Mouse (Mus musculus) intestine, postnatal 0 days (tissue): ENCODE measurements around the gene Wdr93. TPM values are rescaled to one million over a fixed set of nuclear protein-coding genes. Genes with fewer than 3 reads are reported as not detected.

Experiments
- ATAC-seq: fragments of 200-750 bp; cut with Nextera tagmentation; 2 replicates; pipeline ENCODE4 v1.8.0; 2017; ENCODE audit warnings: mild to moderate bottlenecking, moderate TSS enrichment, moderate library complexity
- H3K27ac ChIP-seq: fragments of 300-500 bp; sonication (generic); 2 replicates; pipeline ENCODE4 v1.5.1; 2014; ENCODE audit warnings: mild to moderate bottlenecking, low read depth, low read length, moderate library complexity
- H3K27me3 ChIP-seq: fragments of 300-500 bp; sonication (generic); replicated peaks from 2 replicates; pipeline ENCODE4 v1.6.1; 2014; ENCODE audit warnings: low read length, mixed read lengths; ENCODE audit not compliant: control insufficient read depth, insufficient read depth
- H3K36me3 ChIP-seq: fragments of 300-500 bp; sonication (generic); 2 replicates; pipeline ENCODE4 v1.6.1; 2014; ENCODE audit warnings: mild to moderate bottlenecking, moderate library complexity; ENCODE audit not compliant: control insufficient read depth, insufficient read depth
- H3K4me1 ChIP-seq: fragments of 300-500 bp; sonication (generic); replicated peaks from 2 replicates; pipeline ENCODE4 v1.6.1; 2014; ENCODE audit warnings: antibody characterized with exemption, low read length, mixed read lengths; ENCODE audit not compliant: control insufficient read depth, insufficient read depth
- H3K4me2 ChIP-seq: fragments of 300-500 bp; sonication (generic); replicated peaks from 2 replicates; pipeline ENCODE4 v1.6.1; 2014; ENCODE audit warnings: low read depth, mild to moderate bottlenecking, moderate library complexity
- H3K4me3 ChIP-seq: fragments of 300-500 bp; sonication (generic); 2 replicates; pipeline ENCODE4 v1.5.1; 2014; ENCODE audit warnings: low read depth, low read length
- H3K9ac ChIP-seq: fragments of 300-500 bp; sonication (generic); 2 replicates; pipeline ENCODE4 v1.6.1; 2014; ENCODE audit warnings: mild to moderate bottlenecking, low read depth, low read length
- H3K9me3 ChIP-seq: fragments of 300-500 bp; sonication (generic); 2 replicates; pipeline ENCODE4 v1.6.1; 2016; ENCODE audit warnings: mixed run types; ENCODE audit not compliant: control insufficient read depth
- CTCF ChIP-seq: sonication (generic); IDR thresholded peaks from 2 replicates; pipeline ENCODE4 v1.5.1; 2016; ENCODE audit warnings: low read depth, mild to moderate bottlenecking, control low read depth, antibody characterized with exemption, moderate library complexity
- WGBS: fragments of 180-500 bp; shearing (Covaris S2); extraction: QIAGEN DNeasy Blood & Tissue Kit; methylation state at CpG from one replicate; pipeline ENCODE4 v1.1.7; 2014; 5-methylcytosine and 5-hydroxymethylcytosine counted together
- polyA plus RNA-seq: library from polyadenylated mRNA; unstranded; fragments of >200 nt; fragmentation: Nextera tagmentation; extraction: Ambion mirVana; gene quantifications from 2 replicates; pipeline ENCODE4 v1.2.1, GENCODE M21; 2015

Gene Wdr93
- polyA plus RNA-seq, 1 experiment from 2014 or later: 0.05 TPM

GRCm38 (mm10) chr7:79715187-79715981 lies 27.6 kb upstream of the Wdr93 start, which contains the start of gene Kif7:
Gene Kif7 (minus strand): TSS chr7:79715720.
- Histone ChIP-seq H3K9ac (peak within 1 kb of the TSS; percentile 47; the same call in 1 of the 2 replicates), H3K27ac (no peak within 1 kb of the TSS), H3K4me2 (peak within 1 kb of the TSS; percentile 95), H3K4me3 (peak within 1 kb of the TSS; percentile 66), H3K9me3 (no peaks in the 10 kb centered on the region), H3K27me3 (peaks cover 7% of the 10 kb centered on the region), H3K36me3 (no peaks in the 10 kb centered on the region), H3K4me1 (no peaks in the 10 kb centered on the region)
- no peak for TF ChIP-seq CTCF
- 2% methylated on average over 53 of the region's 55 CpGs for WGBS
- ATAC-seq: peak; percentile 80

GRCm38 (mm10) chr7:79721386-79721977 lies 21.5 kb upstream of the Wdr93 start:
- H3K4me1 ChIP-seq: no peaks in the 10 kb centered on the region
- 1% methylated on average over 48 of the region's 48 CpGs for WGBS
- ATAC-seq: peak; percentile 73
- peak overlapping the region; percentile 88 for H3K4me2 ChIP-seq
- no peaks in the 10 kb centered on the region for H3K9me3 ChIP-seq
- H3K27me3 ChIP-seq: peaks cover 17% of the 10 kb centered on the region; the same call in 1 of the 2 replicates
- no peak for TF ChIP-seq CTCF
- peak overlapping the region; percentile 52 for H3K4me3 ChIP-seq
- H3K9ac ChIP-seq: peak overlapping the region; percentile 58
- no peaks in the 10 kb centered on the region for H3K36me3 ChIP-seq
- peak overlapping the region; percentile 54 for H3K27ac ChIP-seq

DNA sequence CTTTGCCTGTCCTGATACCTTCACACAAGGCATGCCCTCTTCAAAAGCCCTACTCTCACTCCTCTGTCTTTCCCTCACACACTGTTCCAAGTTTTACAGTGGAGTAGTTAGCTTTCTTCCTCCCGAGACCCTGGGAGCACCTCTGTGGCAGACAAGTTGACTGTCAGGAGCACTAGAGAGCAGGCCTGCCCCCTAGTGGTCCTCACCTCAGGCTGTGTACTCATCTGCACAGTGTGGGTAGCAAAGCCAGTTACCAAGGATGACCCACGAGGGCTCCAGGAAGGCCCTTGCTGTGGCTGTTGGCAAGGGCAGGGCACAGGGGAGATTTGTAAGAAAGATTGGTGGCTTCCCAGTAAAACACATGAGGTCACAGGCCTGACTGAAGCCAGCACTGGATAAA lies 15.9 kb upstream of the Wdr93 start:
- H3K4me2 ChIP-seq: no peak overlapping the region
- peaks cover 13% of the 10 kb centered on the region; the same call in 1 of the 2 replicates for H3K27me3 ChIP-seq
- WGBS: 9% methylated on average over 2 of the region's 2 CpGs
- H3K27ac ChIP-seq: no peak overlapping the region
- no peaks in the 10 kb centered on the region for H3K4me1 ChIP-seq
- TF ChIP-seq CTCF: peak; percentile 86
- H3K9ac ChIP-seq: no peak overlapping the region
- no peaks in the 10 kb centered on the region for H3K9me3 ChIP-seq
- no peaks in the 10 kb centered on the region for H3K36me3 ChIP-seq
- H3K4me3 ChIP-seq: no peak overlapping the region
- ATAC-seq: no peak

GRCm38 (mm10) chr7:79728219-79728618 lies 14.7 kb upstream of the Wdr93 start:
- no peak overlapping the region for H3K4me3 ChIP-seq
- peak; percentile 95 for TF ChIP-seq CTCF
- no peak overlapping the region for H3K9ac ChIP-seq
- no peaks in the 10 kb centered on the region for H3K36me3 ChIP-seq
- no peak overlapping the region for H3K27ac ChIP-seq
- no peak for ATAC-seq
- H3K4me1 ChIP-seq: no peaks in the 10 kb centered on the region
- no peak overlapping the region for H3K4me2 ChIP-seq
- H3K9me3 ChIP-seq: no peaks in the 10 kb centered on the region
- 33% methylated on average over 6 of the region's 6 CpGs for WGBS
- 0 out of 2 replicates have a peak, but pooled peaks cover 6% of the 10 kb centered on the region for H3K27me3 ChIP-seq

- Histone ChIP-seq H3K4me3 (no peak overlapping the region), H3K27ac (no peak overlapping the region), H3K9me3 (no peaks in the 10 kb centered on the region), H3K4me1 (no peaks in the 10 kb centered on the region), H3K36me3 (no peaks in the 10 kb centered on the region), H3K4me2 (no peak overlapping the region), H3K27me3 (0 out of 2 replicates have a peak, but pooled peaks cover 6% of the 10 kb centered on the region), H3K9ac (no peak overlapping the region)
- ATAC-seq: no peak
- 5% methylated on average over 8 of the region's 8 CpGs for WGBS
- peak; percentile 94 for TF ChIP-seq CTCF
Measured at GRCm38 (mm10) chr7:79729169-79729568, 13.8 kb upstream of the Wdr93 start.

- H3K4me1 ChIP-seq: 0 out of 2 replicates have a peak, but pooled peaks cover under 1% of the 10 kb centered on the region
- H3K27ac ChIP-seq: no peak overlapping the region
- no peak overlapping the region for H3K9ac ChIP-seq
- no peak overlapping the region for H3K4me3 ChIP-seq
- H3K36me3 ChIP-seq: no peaks in the 10 kb centered on the region
- H3K4me2 ChIP-seq: no peak overlapping the region
- 0 out of 2 replicates have a peak, but pooled peaks cover 6% of the 10 kb centered on the region for H3K27me3 ChIP-seq
- TF ChIP-seq CTCF: peak; percentile 59
- ATAC-seq: no peak
- 64% methylated on average over 11 of the region's 11 CpGs for WGBS
- H3K9me3 ChIP-seq: no peaks in the 10 kb centered on the region
Measured at GRCm38 (mm10) chr7:79729743-79730370, 13.1 kb upstream of the Wdr93 start.
